Mouse (Mus musculus) testis, adult 2 months (tissue): ENCODE measurements around the gene Resp18. TPM values are rescaled to one million over a fixed set of nuclear protein-coding genes. Genes with fewer than 3 reads are reported as not detected.
A peak's percentile ranks its signal among the peaks of the same experiment; 100 is the strongest.

Source experiments
- H3K27ac ChIP-seq: fragments of 200-500 bp; 2 replicates; pipeline ENCODE4 v1.5.1; 2012; ENCODE audit warnings: low read depth, low read length; ENCODE audit not compliant: control insufficient read depth, insufficient read depth
- H3K27me3 ChIP-seq: fragments of 200-500 bp; 2 replicates; pipeline ENCODE4 v1.6.1; 2012; ENCODE audit warnings: mild to moderate bottlenecking, low read length, moderate library complexity; ENCODE audit not compliant: control insufficient read depth, insufficient read depth
- H3K36me3 ChIP-seq: fragments of 200-500 bp; 2 replicates; pipeline ENCODE4 v1.6.1; 2012; ENCODE audit warnings: mild to moderate bottlenecking, low read length; ENCODE audit not compliant: control insufficient read depth, insufficient read depth
- H3K4me1 ChIP-seq: fragments of 200-500 bp; 2 replicates; pipeline ENCODE4 v1.6.1; 2012; ENCODE audit warnings: low read length; ENCODE audit not compliant: control insufficient read depth, insufficient read depth
- H3K4me3 ChIP-seq: fragments of 200-500 bp; 2 replicates; pipeline ENCODE4 v1.5.1; 2012; ENCODE audit warnings: low read depth, mild to moderate bottlenecking, low read length, moderate library complexity, mixed read lengths; ENCODE audit not compliant: control insufficient read depth
- CTCF ChIP-seq: fragments of 200-500 bp; IDR thresholded peaks from 2 replicates; pipeline ENCODE4 v1.5.1; 2012; ENCODE audit warnings: low read depth, mild to moderate bottlenecking, inconsistent platforms, low read length, moderate library complexity; ENCODE audit not compliant: control insufficient read depth, insufficient read depth, insufficient replicate concordance
- POLR2A ChIP-seq: fragments of 200-500 bp; IDR thresholded peaks from 2 replicates; pipeline ENCODE4 v1.6.1; 2012; ENCODE audit warnings: low read depth, mild to moderate bottlenecking, inconsistent platforms, low read length, moderate library complexity; ENCODE audit not compliant: control insufficient read depth
- polyA plus RNA-seq: library from polyadenylated mRNA; depleted of rRNA; stranded (reverse); fragments of >200 nt; gene quantifications from 2 replicates; pipeline ENCODE4 v1.2.3, GENCODE M21; 2012

Gene Resp18
- polyA plus RNA-seq, 1 experiment = 0.20 TPM

DNA sequence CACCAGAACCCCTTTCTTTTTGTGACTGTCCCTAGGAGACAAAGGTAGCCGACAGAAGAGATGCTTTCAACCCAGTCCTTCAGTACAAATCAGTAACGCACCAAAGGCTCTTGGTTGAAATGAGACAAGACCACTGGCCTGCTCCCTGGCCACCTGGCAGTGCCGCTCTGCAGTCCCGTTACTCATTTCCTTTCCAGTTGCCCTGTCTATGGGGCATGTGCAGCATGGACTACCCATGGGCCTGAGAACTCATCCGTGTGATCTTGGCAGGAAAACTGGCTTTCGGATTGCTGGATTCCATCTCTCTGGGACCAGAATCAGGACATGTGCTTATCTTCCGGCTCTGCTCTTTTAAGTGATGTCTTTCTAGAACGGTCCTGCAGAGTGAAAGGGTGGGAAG lies 13.1 kb upstream of the Resp18 start:
- Histone ChIP-seq H3K36me3 (no peaks in the 10 kb centered on the region), H3K27ac (no peak overlapping the region), H3K27me3 (no peaks in the 10 kb centered on the region), H3K4me3 (no peak overlapping the region), H3K4me1 (no peaks in the 10 kb centered on the region)
- TF ChIP-seq POLR2A = no peak
- TF ChIP-seq CTCF = no peak

DNA sequence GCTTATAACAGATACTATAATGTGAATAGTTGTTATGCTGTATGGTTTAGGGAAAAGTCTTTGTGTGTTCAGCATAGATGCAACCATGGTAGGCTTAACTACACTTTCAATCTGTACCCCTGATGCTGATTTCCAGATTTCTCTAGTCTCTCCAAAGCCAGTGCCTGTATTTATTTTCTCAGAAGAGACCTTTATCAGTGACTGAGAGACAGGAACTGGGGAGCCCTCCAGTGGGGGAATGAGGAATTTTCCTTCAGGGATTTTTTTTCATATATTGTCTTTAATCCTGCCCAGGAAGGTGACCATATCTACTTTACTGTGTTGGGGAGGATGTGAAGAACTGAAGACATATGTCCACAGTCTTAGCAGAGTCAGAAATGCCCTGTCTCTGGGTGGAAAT lies 12.4 kb upstream of the Resp18 start:
- TF ChIP-seq CTCF (no peak), POLR2A (no peak)
- H3K36me3 ChIP-seq = no peaks in the 10 kb centered on the region
- H3K27ac ChIP-seq = no peak overlapping the region
- H3K4me3 ChIP-seq = no peak overlapping the region
- no peaks in the 10 kb centered on the region for H3K4me1 ChIP-seq
- no peaks in the 10 kb centered on the region for H3K27me3 ChIP-seq

DNA sequence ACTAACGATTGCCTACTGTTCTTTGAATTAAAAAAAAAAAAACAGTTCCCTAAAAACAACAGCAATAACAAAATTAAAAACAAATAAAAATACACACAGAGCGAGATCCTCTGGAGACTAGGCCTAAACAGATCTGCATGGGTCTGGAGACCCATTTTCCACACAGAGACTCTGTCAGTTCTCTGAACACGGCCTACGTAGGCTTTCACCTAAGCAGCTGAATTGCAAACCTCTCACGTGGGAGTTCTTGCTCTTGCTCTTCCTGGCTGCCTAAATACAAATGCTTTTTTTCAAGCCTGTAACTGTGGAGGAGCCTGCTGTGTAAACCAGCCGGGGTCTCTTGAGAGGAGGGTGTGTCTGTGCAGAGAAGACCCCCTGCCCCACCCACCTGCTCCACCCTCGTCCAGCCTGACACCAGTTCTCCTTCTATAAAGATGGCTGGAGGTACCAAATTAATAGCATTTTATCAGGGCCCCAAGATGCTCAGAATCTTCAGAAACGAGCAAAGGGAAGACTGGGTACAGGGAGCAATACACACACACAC lies 11.7 kb upstream of the Resp18 start:
- Histone ChIP-seq H3K27ac (no peak overlapping the region), H3K36me3 (no peaks in the 10 kb centered on the region), H3K4me1 (no peaks in the 10 kb centered on the region), H3K4me3 (no peak overlapping the region), H3K27me3 (no peaks in the 10 kb centered on the region)
- TF ChIP-seq CTCF (no peak), POLR2A (no peak)

DNA sequence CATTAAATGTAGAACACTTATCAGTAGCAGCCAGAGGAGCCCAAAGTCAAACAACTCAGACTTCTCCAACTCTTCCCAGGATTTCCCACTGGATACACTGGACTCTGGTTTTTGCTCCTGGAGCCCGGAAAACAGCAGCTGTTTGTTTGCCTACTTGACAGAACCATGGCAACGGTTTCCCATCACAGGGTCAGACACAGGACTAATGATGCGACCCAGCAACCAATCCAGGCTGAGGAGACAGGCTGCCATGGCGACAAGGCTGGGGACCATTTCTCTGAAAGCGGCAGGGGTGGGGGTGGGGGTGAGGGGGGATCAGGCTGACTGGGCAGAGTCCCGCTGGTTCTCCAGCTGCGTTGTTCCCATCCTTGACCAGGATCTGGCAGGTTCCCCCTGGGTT lies 11.2 kb upstream of the Resp18 start:
- TF ChIP-seq CTCF (no peak), POLR2A (no peak)
- H3K4me3 ChIP-seq = peak overlapping the region; percentile 23; the same call in 1 of the 2 replicates
- H3K27ac ChIP-seq = no peak overlapping the region
- H3K4me1 ChIP-seq = no peaks in the 10 kb centered on the region
- no peaks in the 10 kb centered on the region for H3K36me3 ChIP-seq
- H3K27me3 ChIP-seq = no peaks in the 10 kb centered on the region

DNA sequence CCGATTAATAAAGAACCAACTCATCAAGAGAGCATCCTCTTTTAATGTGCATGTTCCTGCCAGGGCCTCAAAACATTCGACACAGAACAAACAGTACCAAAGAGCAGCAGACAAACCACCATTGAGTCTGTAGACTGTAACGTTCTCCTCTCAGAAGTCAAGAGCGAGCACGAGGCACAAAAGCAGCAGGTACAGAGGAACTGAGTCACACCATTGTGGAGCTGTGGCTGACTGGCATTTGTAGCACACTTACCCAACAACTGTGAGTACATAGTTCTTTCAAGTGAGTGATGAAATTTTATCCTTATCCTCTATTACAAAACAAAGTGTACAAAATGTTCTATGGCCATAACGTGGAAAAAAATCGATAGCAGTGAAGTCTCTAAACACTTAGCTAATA lies 6.7 kb upstream of the Resp18 start:
- Histone ChIP-seq H3K36me3 (no peaks in the 10 kb centered on the region), H3K27me3 (no peaks in the 10 kb centered on the region), H3K4me1 (no peaks in the 10 kb centered on the region), H3K27ac (no peak overlapping the region), H3K4me3 (no peak overlapping the region)
- TF ChIP-seq POLR2A = no peak
- TF ChIP-seq CTCF = no peak

DNA sequence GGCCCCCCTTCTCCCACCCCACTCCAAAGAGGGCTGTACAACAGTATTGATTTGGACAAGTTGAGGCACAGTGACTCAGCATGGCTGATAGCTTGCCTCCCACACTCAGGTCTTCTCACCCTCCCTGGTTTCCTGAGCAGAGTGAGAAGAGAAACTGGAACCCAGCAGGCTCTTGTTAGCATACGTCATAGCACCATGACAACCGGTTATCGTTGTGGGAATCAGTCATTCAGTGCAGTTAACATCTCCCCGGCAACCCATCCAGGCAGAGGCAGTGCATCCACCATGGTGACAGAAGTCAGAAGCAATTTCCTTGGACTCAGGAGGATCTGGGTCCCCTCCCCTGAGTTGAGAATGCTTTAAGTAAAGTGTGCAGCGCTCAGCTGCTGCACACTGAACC lies 4.8 kb upstream of the Resp18 start:
- no peaks in the 10 kb centered on the region for H3K27me3 ChIP-seq
- H3K4me3 ChIP-seq = no peak overlapping the region
- H3K27ac ChIP-seq = no peak overlapping the region
- TF ChIP-seq POLR2A = no peak
- TF ChIP-seq CTCF = no peak
- peaks cover 2% of the 10 kb centered on the region; the same call in 1 of the 2 replicates for H3K4me1 ChIP-seq
- H3K36me3 ChIP-seq = no peaks in the 10 kb centered on the region

DNA sequence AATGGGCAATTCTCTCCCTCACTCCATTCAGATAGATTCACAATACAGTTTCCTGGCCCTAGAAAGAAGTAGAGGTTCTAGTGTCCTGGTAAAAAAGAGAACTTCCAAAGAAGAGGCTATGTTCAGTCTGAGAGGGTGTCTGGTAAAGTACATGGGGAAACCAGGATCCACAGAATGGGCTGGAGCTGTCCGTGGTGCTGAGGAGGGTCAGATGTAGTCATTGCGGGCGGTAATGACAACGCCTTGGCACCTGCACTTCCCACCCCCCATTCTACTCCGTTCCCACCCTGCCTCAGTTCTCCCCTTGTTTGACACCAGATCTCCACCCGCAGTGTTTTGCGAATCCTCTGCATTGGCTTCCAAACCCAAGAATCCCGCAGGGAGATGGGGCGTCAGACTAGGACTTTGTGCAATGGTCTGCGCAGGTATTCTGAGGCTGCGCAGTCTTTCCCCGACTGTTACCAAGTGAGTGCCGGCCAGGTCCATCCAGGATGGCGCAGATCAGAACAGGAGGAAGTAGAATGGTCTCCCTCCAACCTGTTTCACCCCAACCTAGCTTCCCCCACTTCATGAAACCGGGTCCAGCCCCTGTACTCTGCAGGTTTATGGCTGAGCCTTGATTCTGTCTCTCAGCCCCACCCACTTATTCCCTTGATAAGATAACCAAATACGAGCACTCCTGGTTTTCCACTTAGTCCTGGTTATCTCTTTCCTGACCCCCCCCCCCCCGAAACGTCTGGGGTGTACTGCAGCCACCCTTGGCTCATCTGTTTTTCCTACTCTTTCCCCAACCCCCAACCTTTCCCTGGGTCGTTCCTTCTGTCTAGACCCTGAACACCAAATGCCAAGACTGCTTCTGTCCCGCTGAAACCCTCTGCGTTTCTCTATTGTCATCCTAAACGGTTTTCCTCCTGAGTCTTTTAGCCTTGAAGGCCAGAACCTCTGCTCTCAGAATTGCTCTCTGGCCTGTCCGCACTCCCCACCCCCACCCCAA lies 723 bp downstream of the Resp18 start:
- Histone ChIP-seq H3K4me3 (no peak overlapping the region), H3K36me3 (no peaks in the 10 kb centered on the region), H3K4me1 (peaks cover 5% of the 10 kb centered on the region), H3K27ac (no peak overlapping the region), H3K27me3 (no peaks in the 10 kb centered on the region)
- TF ChIP-seq CTCF = no peak
- TF ChIP-seq POLR2A = no peak
